Mouse (Mus musculus) adrenal gland, adult (tissue): ENCODE results near the gene Sec1.

Experiments
- DNase-seq, 2 experiments: peaks; one replicate each; pipeline ENCODE4 v3.0.0; 2022 to 2023; ENCODE audit warnings: low spot score in 1 of 2; ENCODE audit not compliant: inconsistent age in 2 of 2

Sec1 gene

GRCm38 (mm10) chr7:45693921-45694591 lies at the start of gene Sec1:
Gene Sec1 (minus strand): TSS chr7:45694402.
- peak in 1 of 2 experiments; percentile 18 for DNase-seq

DNA sequence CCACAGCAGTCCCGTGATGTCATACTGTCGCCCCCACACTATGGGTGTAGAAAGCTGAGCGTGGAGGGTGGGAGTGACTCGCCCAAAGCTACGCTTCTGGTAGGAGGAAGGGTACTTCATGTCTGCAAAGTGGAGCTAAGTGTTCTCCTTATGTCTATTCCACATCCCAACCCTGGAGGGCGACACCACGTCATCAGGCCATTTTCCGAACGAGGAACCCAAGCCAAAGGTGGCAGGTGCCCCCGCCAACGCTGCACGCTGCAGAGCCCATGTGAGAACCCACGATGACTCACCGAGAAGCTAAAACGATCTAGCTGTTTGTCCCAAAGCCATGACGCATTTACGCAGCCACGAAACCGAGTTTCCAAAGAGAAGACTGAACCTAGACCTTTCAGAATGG lies 48.1 kb upstream of the Sec1 start:
- peak; percentile 69 to 72 for DNase-seq

GRCm38 (mm10) chr7:45741777-45742176 lies 47.6 kb upstream of the Sec1 start:
- no peak for DNase-seq

DNA sequence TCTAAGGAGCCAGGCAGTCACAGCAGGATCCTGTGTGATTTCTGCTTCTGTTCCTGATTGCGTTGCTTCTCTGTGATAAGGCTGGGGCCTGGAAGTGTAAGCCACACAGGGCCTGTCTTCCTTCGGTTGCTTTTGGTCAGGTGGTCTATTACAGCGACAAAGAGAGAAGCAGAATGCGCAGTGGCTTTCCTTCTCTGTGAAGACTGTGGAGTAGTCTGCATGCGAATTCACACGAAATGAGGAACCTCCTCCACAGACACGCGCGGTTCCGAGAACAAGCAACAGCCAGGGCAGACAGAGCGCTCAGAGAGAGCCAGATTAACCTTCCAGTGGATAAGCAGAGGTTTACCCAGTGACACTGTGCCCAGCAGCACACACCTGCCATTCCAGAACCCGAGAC lies 47.1 kb upstream of the Sec1 start:
- no peak for DNase-seq

DNA sequence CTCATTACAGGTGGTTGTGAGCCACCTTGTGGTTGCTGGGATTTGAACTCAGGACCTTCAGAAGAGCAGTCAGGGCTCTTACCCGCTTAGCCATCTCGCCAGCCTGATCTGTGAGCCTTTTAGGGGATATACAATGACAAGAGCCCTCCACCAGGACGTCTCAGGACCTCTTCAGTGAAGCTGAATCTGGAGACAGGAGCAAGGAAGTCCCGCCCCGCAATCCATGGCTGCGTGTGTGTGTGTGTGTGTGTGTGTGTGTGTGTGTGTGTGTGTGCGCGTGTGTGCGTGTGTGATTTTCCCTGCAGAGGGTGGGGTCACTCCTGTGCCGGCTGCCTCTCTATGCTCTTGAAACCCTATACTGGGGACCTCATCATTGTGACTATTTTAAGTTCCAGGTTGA lies 45.6 kb upstream of the Sec1 start:
- no peak for DNase-seq

DNA sequence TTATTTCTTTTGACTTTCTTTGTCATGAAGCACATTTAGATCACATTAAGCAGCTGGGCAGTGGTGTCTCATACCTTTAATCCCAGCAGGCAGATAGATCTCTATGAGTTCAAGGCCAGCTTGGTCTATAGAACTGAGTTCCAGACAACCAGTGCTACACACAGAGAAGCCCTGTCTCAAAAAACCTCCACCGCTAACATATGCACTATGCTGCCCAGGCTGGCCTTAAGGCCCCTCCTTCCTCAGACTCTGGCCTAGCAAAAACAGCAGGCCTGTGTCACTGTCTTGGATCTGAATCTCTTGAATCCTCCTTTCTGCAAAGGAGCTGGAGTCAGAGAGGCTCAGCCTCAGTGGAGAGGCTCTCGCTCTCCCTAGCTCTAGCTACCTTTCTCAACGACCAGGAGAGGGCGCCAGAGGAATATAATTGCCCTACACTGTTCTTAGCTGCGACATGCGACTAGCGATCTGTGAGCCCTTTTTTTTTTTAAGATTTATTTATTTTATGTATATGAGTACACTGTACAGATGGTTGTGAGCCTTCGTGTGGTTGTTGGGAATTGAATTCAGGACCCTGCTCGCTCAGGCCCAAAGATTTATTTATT lies 45.1 kb upstream of the Sec1 start:
- DNase-seq, result peak; percentile 82 to 94

GRCm38 (mm10) chr7:45733477-45733876 lies 39.3 kb upstream of the Sec1 start:
- no peak for DNase-seq

DNA sequence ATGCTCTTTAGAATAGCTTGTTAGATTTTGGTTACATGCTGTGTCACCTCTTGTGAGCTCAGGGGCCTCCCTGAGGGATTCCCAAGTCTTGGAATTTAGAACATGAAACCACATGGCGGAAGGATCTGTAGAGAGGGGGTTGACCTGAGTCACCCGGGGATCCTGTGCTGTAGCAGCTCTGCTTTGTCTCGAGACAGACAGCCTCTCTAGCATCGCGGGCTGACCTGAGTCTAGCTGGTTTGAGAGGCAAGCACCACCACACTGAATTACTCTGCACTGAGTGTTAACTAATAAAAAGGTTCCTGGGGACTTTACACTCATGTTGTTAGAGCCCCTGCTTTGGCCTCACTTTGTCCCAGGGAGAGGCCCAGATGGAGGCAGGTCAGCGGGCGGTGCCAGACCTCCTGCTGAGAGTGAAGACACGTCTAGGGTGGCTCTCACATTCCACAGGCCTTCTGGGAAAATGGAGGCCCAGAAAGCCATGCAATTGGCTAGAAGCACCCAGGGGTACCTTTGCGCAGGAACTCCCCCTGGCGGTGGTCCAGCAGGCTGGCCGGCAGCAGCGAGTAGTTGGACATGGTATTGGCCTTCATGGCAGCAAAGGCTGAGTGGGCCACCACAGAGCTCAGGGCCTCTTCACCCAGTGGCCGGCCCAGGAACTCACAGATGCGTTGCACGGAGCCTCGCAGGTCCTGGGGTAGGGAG lies 36.7 kb upstream of the Sec1 start:
- DNase-seq, result peak; percentile 55 to 75

GRCm38 (mm10) chr7:45727625-45728024 lies 33.4 kb upstream of the Sec1 start:
- peak; percentile 4 to 21 for DNase-seq

- peak; percentile 78 to 83 for DNase-seq
Observed at GRCm38 (mm10) chr7:45726419-45726818, 32.2 kb upstream of the Sec1 start.

- no peak for DNase-seq
Observed at GRCm38 (mm10) chr7:45725713-45726112, 31.5 kb upstream of the Sec1 start, which contains the start of gene Spaca4. Gene Spaca4 (minus strand): TSS chr7:45725813.

DNA sequence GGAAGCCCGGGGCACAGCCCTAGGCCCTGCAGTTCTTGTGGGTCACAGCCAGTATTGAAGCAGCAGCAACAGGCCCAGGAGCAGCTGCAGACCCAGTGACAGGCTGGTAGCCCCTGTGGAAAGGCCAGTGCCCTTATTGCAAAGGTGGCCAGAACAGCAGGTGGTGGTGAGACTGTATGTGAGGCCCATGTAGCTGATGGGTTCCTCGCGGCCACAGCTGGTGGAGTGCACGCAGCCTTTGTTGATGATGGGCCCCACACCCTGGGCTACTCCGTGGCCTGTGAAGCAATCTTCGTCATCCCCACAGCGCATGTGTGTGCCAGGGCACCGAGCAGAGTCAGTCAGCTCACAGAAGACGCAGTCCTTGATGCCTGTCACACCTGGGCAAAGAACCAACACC lies 30.9 kb upstream of the Sec1 start:
- DNase-seq, result no peak

- DNase-seq, result peak in 1 of 2 experiments; percentile 20
Observed at GRCm38 (mm10) chr7:45723781-45724180, 29.6 kb upstream of the Sec1 start.

GRCm38 (mm10) chr7:45723301-45723700 lies 29.1 kb upstream of the Sec1 start:
- DNase-seq, result peak in 1 of 2 experiments; percentile 12

DNA sequence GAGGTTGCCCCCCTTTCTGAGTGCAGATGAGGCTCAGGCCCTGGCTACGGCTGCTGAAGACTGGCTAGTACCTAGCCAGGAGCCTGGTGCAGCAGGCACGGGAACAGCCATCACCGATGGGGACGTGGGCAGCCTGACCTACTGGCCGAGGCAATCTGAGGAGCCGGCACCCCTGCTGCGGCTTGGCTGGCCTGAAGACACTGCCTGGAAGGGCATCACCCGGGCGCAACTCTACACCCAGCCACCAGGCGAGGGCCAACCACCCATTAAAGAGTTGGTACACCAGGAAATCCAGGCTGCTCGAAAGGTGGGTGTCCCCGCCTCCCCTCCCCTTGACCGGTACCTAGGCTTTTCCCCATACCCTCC lies 28.1 kb upstream of the Sec1 start:
- DNase-seq, result peak in 1 of 2 experiments; percentile 21

- DNase-seq, result peak in 1 of 2 experiments; percentile 12
Observed at GRCm38 (mm10) chr7:45721642-45722347, 27.6 kb upstream of the Sec1 start.

GRCm38 (mm10) chr7:45721234-45721571 lies 27.0 kb upstream of the Sec1 start:
- no peak for DNase-seq

DNA sequence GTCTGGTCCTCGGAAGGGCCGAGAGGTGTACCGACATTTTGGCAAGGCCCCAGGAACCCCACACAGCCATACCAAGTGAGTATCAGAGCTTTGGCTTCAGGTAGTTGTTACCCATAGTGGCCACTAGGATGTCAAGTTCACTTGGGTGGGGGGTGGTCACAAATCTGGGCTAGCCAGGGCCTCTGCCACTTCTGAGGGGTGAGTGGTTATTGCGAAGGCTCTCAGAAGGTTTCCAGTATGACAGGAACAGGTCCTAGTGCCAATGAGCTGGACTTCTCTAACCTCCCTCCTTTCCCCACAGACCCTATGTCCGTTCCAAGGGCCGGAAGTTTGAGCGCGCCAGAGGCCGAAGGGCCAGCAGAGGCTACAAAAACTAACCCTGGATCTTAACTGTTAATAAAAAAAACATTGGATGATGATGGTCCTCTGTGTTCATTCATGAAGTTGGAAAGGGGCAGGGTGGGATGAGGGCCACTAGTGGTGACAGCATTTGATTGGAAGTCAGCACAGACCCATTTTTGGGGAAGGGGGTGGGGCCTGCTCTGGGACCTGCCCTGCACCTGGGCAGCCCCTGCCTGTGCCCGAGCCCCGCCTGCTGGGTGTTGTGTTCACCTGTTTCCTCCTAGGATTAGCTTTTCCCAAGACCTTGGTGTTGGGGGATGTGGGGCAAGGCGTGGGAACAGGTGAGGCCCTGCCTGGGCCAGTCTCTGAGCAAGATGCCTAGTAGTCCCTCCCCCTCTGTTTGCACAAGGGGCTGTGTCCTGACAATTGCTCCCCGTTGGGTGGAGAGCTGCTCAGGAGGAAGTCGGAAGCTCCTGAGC lies 26.4 kb upstream of the Sec1 start, which contains the start of gene Fam83e:
Gene Fam83e (plus strand): TSS at position 800 of the 821 bp plus-strand sequence.
- DNase-seq, result peak; percentile 21 to 46

DNA sequence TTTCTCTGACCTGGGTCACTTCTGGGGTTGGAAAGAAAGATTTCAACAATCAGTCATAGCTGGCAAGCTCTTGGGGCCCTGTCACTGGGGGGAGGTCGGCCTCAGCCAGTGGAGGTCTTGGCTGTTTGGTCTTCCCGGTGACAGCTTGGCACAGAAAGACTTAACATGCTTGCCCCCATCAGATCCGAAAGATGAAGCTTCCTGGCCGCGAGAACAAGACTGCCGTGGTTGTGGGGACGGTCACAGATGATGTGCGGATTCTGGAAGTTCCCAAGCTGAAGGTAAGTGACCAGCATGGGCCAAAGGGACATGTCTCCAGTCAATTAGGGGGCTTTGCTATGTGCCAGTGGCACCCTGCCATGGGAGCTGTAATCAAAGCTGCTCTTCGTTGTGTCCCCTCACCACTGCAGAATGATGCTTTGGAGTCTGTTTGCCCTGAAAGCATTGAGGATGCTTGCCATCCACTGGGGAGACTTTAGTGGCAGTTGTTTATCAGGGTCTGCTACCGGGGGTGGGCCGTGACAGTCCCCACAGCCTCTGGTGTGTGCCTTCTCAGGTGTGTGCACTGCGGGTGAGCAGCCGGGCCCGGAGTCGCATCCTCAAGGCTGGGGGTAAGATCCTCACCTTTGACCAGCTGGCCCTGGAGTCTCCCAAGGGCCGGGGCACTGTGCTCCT lies 25.7 kb upstream of the Sec1 start:
- DNase-seq, result peak; percentile 21 to 46

GRCm38 (mm10) chr7:45719180-45719579 lies 25.0 kb upstream of the Sec1 start:
- peak; percentile 29 to 54 for DNase-seq
